Mouse (Mus musculus) erythroblast, embryonic 14.5 days (primary cell): ENCODE data around the gene Elmsan1. TPM values are rescaled to one million over a fixed set of nuclear protein-coding genes. Genes with fewer than 3 reads are reported as not detected.

Experiments
- H3K27me3 ChIP-seq: 2 replicates; pipeline ENCODE4 v1.6.1; 2012; ENCODE audit warnings: inconsistent platforms; ENCODE audit not compliant: control insufficient read depth
- H3K36me3 ChIP-seq: 2 replicates; pipeline ENCODE4 v1.6.1; 2012; ENCODE audit warnings: mild to moderate bottlenecking, inconsistent platforms; ENCODE audit not compliant: control insufficient read depth
- H3K4me1 ChIP-seq: 2 replicates; pipeline ENCODE4 v1.6.1; 2012; ENCODE audit warnings: inconsistent platforms; ENCODE audit not compliant: control insufficient read depth
- H3K4me3 ChIP-seq: replicated peaks from 2 replicates; pipeline ENCODE3; 2012; ENCODE audit warnings: moderate library complexity, mild to moderate bottlenecking, inconsistent platforms
- H3K9me3 ChIP-seq: 2 replicates; pipeline ENCODE4 v1.6.1; 2012; ENCODE audit warnings: low read length, inconsistent platforms, mixed read lengths; ENCODE audit not compliant: control insufficient read depth
- GATA1 ChIP-seq: IDR thresholded peaks from 2 replicates; pipeline ENCODE4 v1.6.1; 2012; ENCODE audit warnings: low read length, inconsistent platforms, mixed read lengths
- TAL1 ChIP-seq: IDR thresholded peaks from 3 replicates; pipeline ENCODE4 v1.6.1; 2012; ENCODE audit warnings: low read length, inconsistent platforms, mixed read lengths
- polyA plus RNA-seq: library from polyadenylated mRNA; stranded (reverse); fragments of >175 nt; gene quantifications from 2 replicates; pipeline ENCODE4 v1.2.3, GENCODE M21; 2012

Elmsan1 gene
- polyA plus RNA-seq, 1 experiment = 2.8 TPM

- Histone ChIP-seq H3K4me1 (peaks cover 83% of the 10 kb centered on the region), H3K4me3 (peak overlapping the region; percentile 79), H3K36me3 (peaks cover 88% of the 10 kb centered on the region), H3K27me3 (no peaks in the 10 kb centered on the region), H3K9me3 (no peaks in the 10 kb centered on the region)
- TF ChIP-seq TAL1 (peak; percentile 76), GATA1 (peak; percentile 85)
Measured at GRCm38 (mm10) chr12:84150976-84151375, 67.7 kb downstream of the Elmsan1 start.

DNA sequence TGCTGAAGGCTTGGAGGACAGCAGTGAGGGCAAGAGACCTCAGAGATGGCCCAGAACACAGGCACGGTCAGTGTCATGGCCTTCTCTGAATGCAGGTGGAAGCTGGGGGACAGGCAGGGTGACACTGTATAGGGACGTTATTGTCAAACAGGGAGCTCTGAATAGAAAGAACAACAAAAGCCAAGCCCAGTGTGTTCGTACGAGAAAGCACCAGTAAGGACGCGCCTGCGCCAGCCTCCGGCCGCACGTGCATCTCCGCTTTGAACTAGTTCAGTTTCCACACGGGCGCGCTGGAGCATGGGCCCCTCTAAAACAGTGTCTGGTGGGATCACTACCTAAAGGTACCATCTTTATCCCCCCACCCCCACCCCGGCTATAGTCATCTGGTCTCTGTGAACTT, 68.7 kb downstream of the Elmsan1 start:
- Histone ChIP-seq H3K4me3 (peak overlapping the region; percentile 13), H3K27me3 (no peaks in the 10 kb centered on the region), H3K9me3 (no peaks in the 10 kb centered on the region), H3K4me1 (peaks cover 85% of the 10 kb centered on the region), H3K36me3 (peaks cover 78% of the 10 kb centered on the region)
- TF ChIP-seq GATA1 = no peak
- no peak for TF ChIP-seq TAL1

- H3K36me3 ChIP-seq = peaks cover 65% of the 10 kb centered on the region
- peaks cover 78% of the 10 kb centered on the region for H3K4me1 ChIP-seq
- peak overlapping the region; percentile 79 for H3K4me3 ChIP-seq
- H3K9me3 ChIP-seq = no peaks in the 10 kb centered on the region
- TF ChIP-seq GATA1 = no peak
- no peak for TF ChIP-seq TAL1
- no peaks in the 10 kb centered on the region for H3K27me3 ChIP-seq
Measured at GRCm38 (mm10) chr12:84148622-84149012, 70.1 kb downstream of the Elmsan1 start.

DNA sequence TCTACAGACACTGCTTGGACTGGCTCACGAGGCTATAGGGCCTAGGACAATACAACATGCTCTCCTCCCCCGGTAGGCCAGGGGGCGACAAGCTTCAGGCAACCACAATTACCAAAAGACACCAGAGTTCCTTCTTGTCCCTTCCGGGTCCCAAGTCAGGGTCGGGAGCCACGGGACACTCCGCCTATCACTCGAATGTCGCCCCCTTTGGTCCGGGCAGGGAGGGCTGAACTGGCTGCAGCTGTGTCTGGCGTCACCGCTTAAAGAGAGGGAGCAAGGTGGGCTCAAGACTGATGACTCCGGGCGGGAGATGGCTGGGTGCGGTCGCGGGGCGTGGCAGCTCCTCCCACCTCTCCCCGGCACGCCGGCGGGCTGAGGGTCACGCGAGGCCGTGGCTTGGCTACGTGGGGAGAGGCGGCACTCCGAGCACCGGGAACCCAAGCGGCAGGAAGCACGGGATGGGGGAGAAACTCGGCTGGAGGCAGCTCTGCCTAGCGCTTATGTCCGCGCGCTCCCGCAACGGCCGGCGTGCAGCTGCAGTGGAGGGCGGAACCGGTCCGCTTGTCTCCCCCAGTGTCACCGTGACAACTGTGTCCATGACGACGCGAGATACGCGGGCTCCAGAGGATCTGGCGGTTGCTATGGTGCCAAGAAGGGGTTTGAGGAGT, 70.6 kb downstream of the Elmsan1 start, which contains the start of gene Pnma1:
TSS of gene Pnma1 (minus strand) at position 536 of the 668 bp plus-strand sequence.
- TF ChIP-seq GATA1 (no peak), TAL1 (no peak)
- Histone ChIP-seq H3K36me3 (peaks cover 59% of the 10 kb centered on the region), H3K4me1 (peaks cover 72% of the 10 kb centered on the region), H3K9me3 (no peaks in the 10 kb centered on the region), H3K27me3 (no peaks in the 10 kb centered on the region), H3K4me3 (peak within 1 kb of the TSS; percentile 79)

DNA sequence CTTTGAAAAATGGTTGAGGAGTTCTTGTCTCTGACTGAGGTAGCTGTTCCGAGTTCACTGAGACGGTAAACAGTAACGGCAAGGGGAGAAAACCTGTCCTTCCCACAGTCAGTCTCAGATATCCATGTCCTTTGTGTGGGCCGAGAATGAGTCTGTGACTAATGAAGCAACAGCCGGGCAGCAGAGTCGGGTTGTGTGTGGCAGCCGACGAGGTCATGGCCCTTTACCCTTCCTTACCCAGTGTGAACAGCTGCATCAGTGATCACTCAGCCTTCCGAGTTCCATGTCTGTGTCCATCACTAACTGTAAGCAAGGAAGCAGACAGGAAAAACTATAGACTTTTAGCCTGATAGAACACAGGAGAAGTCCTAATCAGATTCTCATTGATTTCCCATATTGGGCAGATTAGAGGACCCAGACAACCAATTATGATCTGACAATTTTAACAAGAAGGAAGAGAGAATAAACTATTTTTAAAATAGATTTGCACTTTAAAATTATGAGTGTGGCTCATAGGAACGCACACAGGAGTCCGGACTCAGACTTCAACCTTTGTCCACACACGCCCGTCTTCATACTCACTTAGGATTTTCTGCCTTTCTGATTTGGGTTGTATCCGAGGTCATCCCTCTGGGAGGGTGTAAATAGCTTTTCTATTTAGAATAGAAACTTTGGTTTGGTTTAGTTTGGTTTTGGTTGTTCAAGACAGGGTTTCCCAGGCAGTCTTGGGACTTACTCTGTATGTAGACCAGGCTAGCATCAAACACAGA, 76.2 kb downstream of the Elmsan1 start:
- Histone ChIP-seq H3K4me3 (no peak overlapping the region), H3K4me1 (peaks cover 18% of the 10 kb centered on the region), H3K36me3 (peaks cover 8% of the 10 kb centered on the region), H3K27me3 (no peaks in the 10 kb centered on the region), H3K9me3 (no peaks in the 10 kb centered on the region)
- TF ChIP-seq GATA1 (no peak), TAL1 (no peak)

GRCm38 (mm10) chr12:84141271-84141670, 77.4 kb downstream of the Elmsan1 start:
- TF ChIP-seq GATA1 (no peak), TAL1 (no peak)
- Histone ChIP-seq H3K4me1 (peaks cover 7% of the 10 kb centered on the region), H3K4me3 (no peak overlapping the region), H3K27me3 (no peaks in the 10 kb centered on the region), H3K36me3 (no peaks in the 10 kb centered on the region), H3K9me3 (no peaks in the 10 kb centered on the region)

DNA sequence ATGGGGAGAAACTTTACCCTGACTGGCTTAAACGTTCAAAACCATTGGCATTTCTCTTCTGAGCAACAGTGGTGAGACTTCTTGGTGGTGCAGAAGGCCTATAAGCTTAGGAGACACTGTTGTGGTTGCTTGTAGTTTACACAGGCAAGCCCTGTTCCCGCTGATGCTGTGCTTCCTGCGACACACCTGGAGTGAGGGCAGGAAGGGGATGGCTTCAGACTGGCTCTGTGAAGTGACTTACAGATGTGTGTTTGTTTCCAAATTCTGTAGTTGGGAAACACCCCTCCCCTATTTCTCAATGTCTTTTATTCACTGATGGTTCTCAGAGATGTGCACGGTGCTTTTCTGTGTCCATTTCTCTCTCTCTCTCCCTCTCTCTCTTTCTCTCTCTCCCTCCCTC, 78.5 kb downstream of the Elmsan1 start:
- H3K4me1 ChIP-seq = peaks cover 3% of the 10 kb centered on the region; the same call in 1 of the 2 replicates
- H3K36me3 ChIP-seq = no peaks in the 10 kb centered on the region
- no peak overlapping the region for H3K4me3 ChIP-seq
- no peak for TF ChIP-seq TAL1
- TF ChIP-seq GATA1 = no peak
- H3K27me3 ChIP-seq = no peaks in the 10 kb centered on the region
- H3K9me3 ChIP-seq = no peaks in the 10 kb centered on the region

DNA sequence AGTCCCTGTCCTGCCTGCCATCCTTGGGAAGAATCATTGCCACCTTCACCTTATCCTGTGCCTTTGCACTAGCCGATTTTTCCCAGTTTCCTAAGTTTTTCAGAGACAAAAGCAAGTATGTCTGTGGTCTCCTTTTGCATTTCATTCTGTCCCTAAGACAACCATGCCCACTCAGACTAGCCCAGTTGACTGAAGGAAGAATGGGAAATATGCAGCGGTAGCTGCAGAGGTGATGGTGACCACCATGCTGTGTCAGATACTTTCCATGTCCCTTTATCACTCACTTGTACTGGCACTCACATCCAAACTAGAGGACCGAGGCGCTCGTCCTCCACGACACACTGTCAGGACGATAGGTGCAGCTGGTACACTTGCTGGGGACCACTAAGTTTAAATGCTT, 81.5 kb downstream of the Elmsan1 start:
- no peaks in the 10 kb centered on the region for H3K36me3 ChIP-seq
- no peaks in the 10 kb centered on the region for H3K4me1 ChIP-seq
- H3K4me3 ChIP-seq = no peak overlapping the region
- H3K27me3 ChIP-seq = no peaks in the 10 kb centered on the region
- TF ChIP-seq TAL1 (no peak), GATA1 (no peak)
- H3K9me3 ChIP-seq = no peaks in the 10 kb centered on the region

DNA sequence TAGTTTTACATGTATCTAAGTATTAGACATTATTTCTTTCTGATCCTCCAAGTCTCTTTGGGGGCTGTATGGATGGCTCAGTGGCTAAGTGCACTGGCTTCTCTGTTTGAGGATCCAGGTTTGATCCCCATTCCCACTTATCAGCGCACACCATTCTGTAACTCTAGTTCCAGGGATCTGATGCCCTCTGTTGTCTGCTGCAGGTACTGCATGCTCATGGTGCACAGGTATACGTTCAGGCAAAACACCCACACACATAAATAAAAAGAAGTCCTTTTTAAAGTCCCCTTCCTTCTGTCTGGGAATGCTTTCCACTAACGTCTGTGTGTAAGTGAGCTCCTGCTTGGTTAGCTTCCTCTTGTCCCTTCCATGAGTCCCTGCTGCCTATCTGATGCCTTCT, 86.4 kb downstream of the Elmsan1 start:
- Histone ChIP-seq H3K36me3 (no peaks in the 10 kb centered on the region), H3K27me3 (no peaks in the 10 kb centered on the region), H3K4me3 (no peak overlapping the region), H3K9me3 (no peaks in the 10 kb centered on the region), H3K4me1 (no peaks in the 10 kb centered on the region)
- TF ChIP-seq TAL1 (no peak), GATA1 (no peak)
